Mouse (Mus musculus): ENCODE data around the gene Parp1.

The Parp1 gene

GRCm38 (mm10) chr1:180568761-180569452 is at the start of gene Parp1:
Gene Parp1 (plus strand): TSS chr1:180568924.
- peak; percentile 91 to 92 for DNase-seq (ENCODE audit: low spot score in 2 of 2)

GRCm38 (mm10) chr1:180519520-180519919 is 49.2 kb upstream of the Parp1 start:
- no peak for DNase-seq (ENCODE audit: low spot score in 2 of 2)

GRCm38 (mm10) chr1:180520190-180520589 is 48.5 kb upstream of the Parp1 start:
- peak; percentile 32 to 59 for DNase-seq (ENCODE audit: low spot score in 2 of 2)

GRCm38 (mm10) chr1:180523320-180523719 is 45.4 kb upstream of the Parp1 start:
- no peak for DNase-seq (ENCODE audit: low spot score in 2 of 2)

- DNase-seq (ENCODE audit: low spot score in 2 of 2), result no peak
Observed at GRCm38 (mm10) chr1:180525301-180525700, 43.4 kb upstream of the Parp1 start.

GRCm38 (mm10) chr1:180529847-180530246 is 38.9 kb upstream of the Parp1 start:
- no peak for DNase-seq (ENCODE audit: low spot score in 2 of 2)

GRCm38 (mm10) chr1:180530457-180531263 is 38.1 kb upstream of the Parp1 start:
- no peak for DNase-seq (ENCODE audit: low spot score in 2 of 2)

- DNase-seq (ENCODE audit: low spot score in 2 of 2), result no peak
Observed at GRCm38 (mm10) chr1:180532671-180533070, 36.1 kb upstream of the Parp1 start.

- no peak for DNase-seq (ENCODE audit: low spot score in 2 of 2)
Observed at GRCm38 (mm10) chr1:180536719-180537118, 32.0 kb upstream of the Parp1 start.

- DNase-seq (ENCODE audit: low spot score in 2 of 2), result no peak
Observed at GRCm38 (mm10) chr1:180541251-180541650, 27.5 kb upstream of the Parp1 start.

GRCm38 (mm10) chr1:180541883-180542711 is 26.6 kb upstream of the Parp1 start:
- no peak for DNase-seq (ENCODE audit: low spot score in 2 of 2)

GRCm38 (mm10) chr1:180542712-180543371 is 25.9 kb upstream of the Parp1 start:
- DNase-seq (ENCODE audit: low spot score in 2 of 2), result no peak

GRCm38 (mm10) chr1:180545918-180546545 is 22.7 kb upstream of the Parp1 start:
- DNase-seq (ENCODE audit: low spot score in 2 of 2), result no peak

- no peak for DNase-seq (ENCODE audit: low spot score in 2 of 2)
Observed at GRCm38 (mm10) chr1:180546798-180547750, 21.6 kb upstream of the Parp1 start.

- DNase-seq (ENCODE audit: low spot score in 2 of 2), result no peak
Observed at GRCm38 (mm10) chr1:180547751-180548669, 20.7 kb upstream of the Parp1 start.

GRCm38 (mm10) chr1:180549539-180550308 is 19.0 kb upstream of the Parp1 start:
- DNase-seq (ENCODE audit: low spot score in 2 of 2), result no peak

GRCm38 (mm10) chr1:180550770-180551169 is 18.0 kb upstream of the Parp1 start:
- no peak for DNase-seq (ENCODE audit: low spot score in 2 of 2)

- no peak for DNase-seq (ENCODE audit: low spot score in 2 of 2)
Observed at GRCm38 (mm10) chr1:180556899-180557298, 11.8 kb upstream of the Parp1 start.
